Mouse (Mus musculus) embryonic stem cell, embryonic (primary cell): ENCODE measurements around the gene Itga2b.

Experiments
- CTCF ChIA-PET, 4 experiments: fragments of 300-600 bp in 2 of 4; fragments of 350-600 bp in 2 of 4; sonication (Branson Sonifier 250); formaldehyde crosslinking; loops; one replicate each; lab custom pipeline; 2022; ENCODE audit warnings: inconsistent platforms in 2 of 4; lab: Charles Lee
- POLR2A ChIA-PET, 4 experiments: fragments of 300-600 bp in 2 of 4; fragments of 350-600 bp in 2 of 4; sonication (Branson Sonifier 250); formaldehyde crosslinking; loops; one replicate each; lab custom pipeline; 2022; ENCODE audit warnings: antibody characterized with exemption in 4 of 4, inconsistent platforms in 1 of 4; lab: Charles Lee

Itga2b gene

GRCm38 (mm10) chr11:102421559-102421958, 48.4 kb downstream of the Itga2b start:
- POLR2A ChIA-PET = interaction anchor here in 2 of 4 experiments (0.6 to 35.7 kb wide), 9 partner anchors 8 to 185 kb away, joined by 3 to 1349 read pairs (median 6); partner anchors contain the start of genes Grn (in 2 of the 2), Slc25a39 (in 2 of the 2) and Ubtf (in 1 of the 2)
- CTCF ChIA-PET = interaction anchor here in 2 of 4 experiments (0.6 to 1.2 kb wide), 4 partner anchors 13 to 893 kb away, joined by 3 to 4 read pairs (median 4); no protein-coding TSS in a partner anchor

GRCm38 (mm10) chr11:102418887-102419286, 51.0 kb downstream of the Itga2b start:
- ChIA-PET POLR2A (interaction anchor here in 2 of 4 experiments (1.1 to 35.7 kb wide), 6 partner anchors 11 to 105 kb away, joined by 3 to 1349 read pairs (median 10); partner anchors contain the start of genes Slc25a39 (in 2 of the 2), Ubtf (in 2 of the 2), Fam171a2 (in 1 of the 2) and Grn (in 1 of the 2)), CTCF (interaction anchor here in 2 of 4 experiments (0.6 to 1.2 kb wide), 2 partner anchors 12 to 174 kb away, joined by 3 to 6 read pairs; no protein-coding TSS in a partner anchor)

GRCm38 (mm10) chr11:102417160-102417559, 52.8 kb downstream of the Itga2b start:
- CTCF ChIA-PET = interaction anchor here in 3 of 4 experiments (0.6 to 2.3 kb wide), 3 partner anchors 14 to 143 kb away, joined by 8 to 22 read pairs (median 13); partner anchors contain the start of gene Grn (in 1 of the 3)
- POLR2A ChIA-PET = interaction anchor here in 3 of 4 experiments (0.7 to 35.7 kb wide), 12 partner anchors 9 to 103 kb away, joined by 3 to 1349 read pairs (median 6); partner anchors contain the start of genes Grn (in 3 of the 3), Slc25a39 (in 2 of the 3) and Ubtf (in 2 of the 3)

GRCm38 (mm10) chr11:102415034-102415802, 54.7 kb downstream of the Itga2b start:
- ChIA-PET CTCF (interaction anchor here in 2 of 4 experiments (0.5 to 2.3 kb wide), 11 partner anchors 9 to 278 kb away, joined by 3 to 17 read pairs (median 4); partner anchors contain the start of gene Grn (in 2 of the 2)), POLR2A (interaction anchor here (0.6 to 35.7 kb wide), 17 partner anchors 8 to 165 kb away, joined by 3 to 1349 read pairs (median 4); partner anchors contain the start of genes Grn (in 2 of the 4), Ubtf (in 2 of the 4) and Slc25a39 (in 1 of the 4))

DNA sequence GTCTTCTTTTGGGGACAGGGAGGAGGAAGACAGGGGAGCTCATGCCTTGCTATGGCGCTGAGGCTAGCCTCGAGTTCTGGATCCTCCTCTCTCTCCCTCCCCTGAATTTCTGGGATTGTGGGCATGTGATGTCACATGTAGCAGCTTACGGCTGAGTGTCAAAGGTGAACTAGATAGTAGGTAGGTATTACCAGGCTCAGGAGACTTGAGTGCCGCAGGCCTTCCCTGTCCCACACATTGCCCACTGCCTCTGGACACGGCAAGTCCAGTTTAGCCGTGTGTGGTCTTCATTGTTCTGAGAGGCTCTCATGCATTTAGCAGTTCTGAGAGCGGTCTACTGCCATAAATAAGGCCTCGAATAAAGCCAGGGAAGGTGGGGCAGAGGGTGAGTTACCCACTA, 56.9 kb downstream of the Itga2b start:
- ChIA-PET CTCF (interaction anchor here in 2 of 4 experiments (0.8 to 2.7 kb wide), 9 partner anchors 14 to 104 kb away, joined by 3 to 14 read pairs (median 6); partner anchors contain the start of genes Fam171a2 (in 1 of the 2) and Grn (in 1 of the 2)), POLR2A (interaction anchor here (0.6 to 35.7 kb wide), 14 partner anchors 11 to 128 kb away, joined by 3 to 1349 read pairs (median 6); partner anchors contain the start of genes Grn (in 3 of the 4), Ubtf (in 2 of the 4) and Tmub2 (in 1 of the 4))

DNA sequence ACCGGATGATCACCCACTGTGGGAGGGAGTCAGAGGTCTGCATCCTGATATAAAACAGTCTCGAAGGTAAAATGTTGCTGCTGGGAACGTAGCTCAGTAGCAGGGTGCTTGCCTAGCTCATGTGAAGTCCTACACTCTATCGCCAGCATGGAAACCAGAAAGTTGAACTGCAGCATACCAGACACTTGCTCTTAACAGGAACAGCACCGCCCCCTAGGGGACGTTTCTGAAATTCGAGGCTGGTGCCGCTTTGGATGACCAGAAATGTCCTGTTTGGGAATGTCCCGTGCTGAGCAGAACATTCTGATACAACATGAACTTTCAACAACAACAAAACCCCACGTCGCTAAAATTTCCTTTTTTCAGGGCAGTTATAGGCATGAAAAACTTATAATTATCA, 58.2 kb downstream of the Itga2b start:
- POLR2A ChIA-PET = interaction anchor here (0.6 to 35.7 kb wide), 21 partner anchors 12 to 163 kb away, joined by 3 to 1349 read pairs (median 5); partner anchors contain the start of genes Grn (in 3 of the 4), Tmub2 (in 3 of the 4), Ubtf (in 2 of the 4) and BC030867 (in 1 of the 4)
- CTCF ChIA-PET = interaction anchor here (0.6 to 2.7 kb wide), 32 partner anchors 14 to 515 kb away, joined by 3 to 14 read pairs (median 4); partner anchors contain the start of genes Grn (in 2 of the 4), Atxn7l3 (in 1 of the 4), BC030867 (in 1 of the 4) and Tmub2 (in 1 of the 4)

GRCm38 (mm10) chr11:102411061-102411460, 58.9 kb downstream of the Itga2b start:
- POLR2A ChIA-PET = interaction anchor here in 3 of 4 experiments (0.6 to 35.7 kb wide), 22 partner anchors 10 to 162 kb away, joined by 3 to 1349 read pairs (median 8); partner anchors contain the start of genes Tmub2 (in 3 of the 3), Ubtf (in 3 of the 3), Grn (in 2 of the 3) and Rundc3a (in 2 of the 3)
- CTCF ChIA-PET = interaction anchor here (0.5 to 4.5 kb wide), 35 partner anchors 14 to 515 kb away, joined by 3 to 62 read pairs (median 5); partner anchors contain the start of genes Grn (in 2 of the 4), Atxn7l3 (in 1 of the 4) and Tmub2 (in 1 of the 4)

DNA sequence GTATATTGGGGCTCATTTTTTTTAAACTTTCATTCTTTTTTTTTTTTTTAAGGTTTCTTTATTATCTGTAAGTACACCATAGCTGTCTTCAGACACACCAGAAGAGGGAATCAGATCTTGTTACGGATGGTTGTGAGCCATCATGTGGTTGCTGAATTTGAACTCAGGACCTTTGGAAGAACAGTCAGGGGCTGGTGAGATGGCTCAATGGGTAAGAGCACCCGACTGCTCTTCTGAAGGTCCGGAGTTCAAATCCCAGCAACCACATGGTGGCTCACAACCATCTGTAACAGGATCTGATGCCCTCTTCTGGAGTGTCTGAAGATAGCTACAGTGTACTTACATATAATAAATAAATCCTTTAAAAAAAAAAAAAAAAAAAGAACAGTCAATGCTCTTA, 59.6 kb downstream of the Itga2b start:
- CTCF ChIA-PET = interaction anchor here (0.6 to 4.5 kb wide), 20 partner anchors 20 to 162 kb away, joined by 3 to 62 read pairs (median 4); partner anchors contain the start of genes BC030867 (in 1 of the 4), Grn (in 1 of the 4) and Tmub2 (in 1 of the 4)
- POLR2A ChIA-PET = interaction anchor here (0.6 to 35.7 kb wide), 36 partner anchors 9 to 299 kb away, joined by 3 to 1349 read pairs (median 7); partner anchors contain the start of genes Grn (in 3 of the 4), Rundc3a (in 3 of the 4), Tmub2 (in 3 of the 4) and Ubtf (in 3 of the 4)

DNA sequence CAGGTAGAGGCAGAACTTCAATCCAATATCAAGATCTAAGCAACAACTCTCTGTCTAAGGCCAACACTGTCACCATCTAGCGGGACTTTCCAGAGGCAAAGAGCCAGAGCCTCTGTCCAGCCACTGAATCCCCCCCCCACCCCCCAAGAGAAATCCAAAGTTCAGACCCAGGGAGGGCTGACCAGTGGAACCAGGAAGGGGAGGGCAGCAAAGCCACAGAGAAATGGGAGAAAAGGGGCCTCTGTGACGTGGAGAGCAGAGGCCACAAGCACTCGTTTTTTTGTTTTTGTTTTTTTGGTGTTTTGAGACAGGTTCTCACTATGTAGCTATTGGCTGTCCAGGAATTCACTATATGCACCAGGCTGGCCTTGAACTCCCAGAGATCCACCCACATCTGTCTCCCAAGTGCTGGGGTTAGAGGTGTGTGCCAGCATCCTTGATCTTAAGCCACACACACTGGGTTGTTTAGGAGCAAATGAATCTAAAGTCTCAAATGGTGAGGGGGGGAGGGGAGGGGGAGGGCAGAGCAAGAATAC, 60.1 kb downstream of the Itga2b start:
- POLR2A ChIA-PET = interaction anchor here (0.6 to 35.7 kb wide), 46 partner anchors 8 to 299 kb away, joined by 3 to 1349 read pairs (median 9); partner anchors contain the start of genes Grn (in 3 of the 4), Rundc3a (in 3 of the 4), Ubtf (in 3 of the 4) and Tmub2 (in 2 of the 4)

DNA sequence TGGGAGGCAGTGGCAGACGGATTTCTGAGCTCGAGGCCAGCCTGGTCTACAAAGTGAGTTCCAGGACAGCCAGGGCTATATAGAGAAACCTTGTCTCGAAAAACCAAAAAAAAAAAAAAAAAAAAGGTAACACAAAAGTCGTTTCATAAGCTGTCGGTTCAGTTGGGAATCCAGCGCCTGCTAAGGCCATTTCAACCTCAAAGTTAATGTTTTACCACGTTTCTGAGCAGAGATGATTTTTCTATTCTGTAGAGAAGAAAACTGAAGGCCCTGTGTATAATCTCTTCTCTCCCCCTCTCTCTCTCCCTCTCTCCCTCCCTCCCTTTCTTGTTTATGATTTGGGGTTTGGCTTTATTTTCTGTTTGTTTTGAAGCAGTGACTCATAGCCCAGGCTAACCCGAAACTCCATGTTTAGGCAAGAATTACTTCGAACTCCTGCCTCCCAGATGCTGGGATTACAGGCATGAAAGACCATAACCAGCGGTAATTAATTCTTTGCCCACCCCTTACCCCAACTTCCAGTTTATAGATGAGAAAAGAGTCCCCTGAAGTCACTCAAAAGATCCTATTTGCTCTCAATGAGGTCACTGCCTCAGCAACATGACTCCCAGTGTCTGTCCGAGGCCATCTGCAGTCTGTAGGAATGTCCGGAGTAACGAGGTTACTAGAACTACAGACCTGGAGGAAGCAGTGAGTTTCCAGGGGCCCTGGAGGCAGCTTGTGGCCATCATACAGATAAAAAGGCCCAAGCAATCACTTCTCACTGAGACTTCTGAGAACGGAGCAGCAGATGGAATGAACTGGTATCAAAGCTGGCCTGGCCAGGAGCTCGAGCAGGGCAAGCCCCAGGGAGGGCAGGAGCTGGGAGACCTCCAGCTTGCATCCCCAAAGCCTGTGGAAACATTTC, 60.8 kb downstream of the Itga2b start:
- POLR2A ChIA-PET = interaction anchor here (0.5 to 35.7 kb wide), 140 partner anchors 8 to 724 kb away, joined by 3 to 1349 read pairs (median 10); partner anchors contain the start of genes Ubtf (in 4 of the 4), Asb16 (in 3 of the 4), BC030867 (in 3 of the 4) and Fam171a2 (in 3 of the 4)
- CTCF ChIA-PET = interaction anchor here (0.6 to 4.5 kb wide), 28 partner anchors 13 to 484 kb away, joined by 3 to 62 read pairs (median 6); partner anchors contain the start of genes BC030867 (in 2 of the 4), Grn (in 1 of the 4) and Tmub2 (in 1 of the 4)

More for the DNA sequence above, 60.1 kb downstream of the Itga2b start:
- CTCF ChIA-PET = interaction anchor here (0.6 to 4.5 kb wide), 18 partner anchors 21 to 166 kb away, joined by 3 to 62 read pairs (median 4); partner anchors contain the start of genes BC030867 (in 1 of the 4), Grn (in 1 of the 4) and Tmub2 (in 1 of the 4)

GRCm38 (mm10) chr11:102408344-102408876, 61.5 kb downstream of the Itga2b start:
- POLR2A ChIA-PET = interaction anchor here (0.6 to 35.7 kb wide), 151 partner anchors 8 to 726 kb away, joined by 3 to 1349 read pairs (median 8); partner anchors contain the start of genes Rundc3a (in 4 of the 4), Ubtf (in 4 of the 4), Asb16 (in 3 of the 4) and BC030867 (in 3 of the 4)
- CTCF ChIA-PET = interaction anchor here (0.6 to 4.5 kb wide), 28 partner anchors 14 to 160 kb away, joined by 3 to 62 read pairs (median 4); partner anchors contain the start of genes BC030867 (in 2 of the 4), Grn (in 1 of the 4), Rundc3a (in 1 of the 4) and Tmub2 (in 1 of the 4)

GRCm38 (mm10) chr11:102407834-102408215, 62.1 kb downstream of the Itga2b start, which contains the start of gene Slc25a39:
Gene Slc25a39 (minus strand): TSS chr11:102407946.
- ChIA-PET POLR2A (interaction anchor here (0.5 to 35.7 kb wide), 178 partner anchors 8 to 726 kb away, joined by 3 to 1349 read pairs (median 7); partner anchors contain the start of genes Grn (in 4 of the 4), Rundc3a (in 4 of the 4), Ubtf (in 4 of the 4) and Asb16 (in 3 of the 4)), CTCF (interaction anchor here (0.5 to 4.5 kb wide), 29 partner anchors 13 to 225 kb away, joined by 3 to 62 read pairs (median 4); partner anchors contain the start of genes BC030867 (in 2 of the 4), Fam171a2 (in 1 of the 4), Grn (in 1 of the 4) and Rundc3a (in 1 of the 4))

DNA sequence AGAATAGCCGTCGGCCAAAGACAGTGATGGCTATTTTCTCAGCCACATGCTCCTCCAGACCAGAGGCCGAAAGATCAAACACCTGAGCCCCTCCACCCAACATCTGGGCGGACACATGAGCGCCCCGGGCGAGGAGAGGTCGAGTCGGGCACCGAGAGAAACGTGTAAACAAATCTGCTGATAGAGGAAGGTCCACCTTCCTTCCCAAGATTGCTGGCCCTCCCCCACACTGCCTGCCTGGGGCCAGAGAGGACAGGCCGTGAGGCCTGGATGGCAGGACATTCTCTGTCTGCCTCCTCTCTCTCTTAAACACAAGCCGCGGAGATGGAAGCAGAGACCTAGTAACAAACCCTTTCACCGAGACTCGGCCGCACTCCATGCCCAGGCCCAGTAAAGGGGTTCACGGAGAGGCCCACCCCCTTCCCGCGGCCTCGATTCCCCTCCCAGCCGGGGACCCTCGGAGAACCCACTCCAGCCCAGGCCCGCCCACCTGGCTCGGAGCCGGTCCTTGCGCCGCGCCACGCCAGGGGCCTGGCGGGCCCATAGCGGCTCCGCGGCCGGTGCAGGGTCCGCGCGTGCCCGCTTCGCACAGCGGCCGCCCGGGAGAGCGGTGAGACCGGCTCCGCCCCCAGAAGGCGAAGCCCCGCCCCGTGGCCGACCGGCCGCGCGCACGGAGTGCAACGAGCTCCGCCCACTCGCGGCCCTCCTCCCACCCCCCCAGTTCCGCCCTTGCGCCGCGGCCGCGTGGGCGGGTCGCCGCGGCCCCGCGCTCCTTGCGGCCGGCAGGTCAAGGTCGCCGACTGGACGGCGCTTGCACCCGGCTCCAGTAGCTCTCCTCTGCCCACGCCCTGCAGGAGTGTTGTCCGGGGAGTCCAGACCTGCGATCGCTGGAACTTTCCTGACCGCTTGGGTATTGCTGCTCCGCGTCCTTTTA, 62.8 kb downstream of the Itga2b start:
- POLR2A ChIA-PET = interaction anchor here (0.5 to 35.7 kb wide), 153 partner anchors 7 to 753 kb away, joined by 3 to 1349 read pairs (median 8); partner anchors contain the start of genes Grn (in 4 of the 4), Rundc3a (in 4 of the 4), Ubtf (in 4 of the 4) and Atxn7l3 (in 3 of the 4)

More for the DNA sequence above, 62.8 kb downstream of the Itga2b start:
- CTCF ChIA-PET = interaction anchor here (0.5 to 4.5 kb wide), 22 partner anchors 12 to 225 kb away, joined by 3 to 62 read pairs (median 4); partner anchors contain the start of genes BC030867 (in 1 of the 4), Fam171a2 (in 1 of the 4), Fzd2 (in 1 of the 4) and Grn (in 1 of the 4)
